Mouse (Mus musculus): ENCODE measurements around the gene Olfr688. TPM values are rescaled to one million over a fixed set of nuclear protein-coding genes. Genes with fewer than 3 reads are reported as not detected.

The Olfr688 gene
- polyA plus RNA-seq (2016; fragmentation: Nextera tagmentation; extraction: Ambion mirVana) = not detected in 2 replicates

GRCm38 (mm10) chr7:105287795-105288194 is at the start of gene Olfr688:
Gene Olfr688, plus strand, starts transcription at chr7:105288095.
- H3K27me3 ChIP-seq = no peaks in the 10 kb centered on the region
- no peaks in the 10 kb centered on the region for H3K9me3 ChIP-seq
- no peak for ATAC-seq (ENCODE audit: insufficient number of reproducible peaks, insufficient read depth, low FRiP score, low TSS enrichment, low read depth)
- H3K27ac ChIP-seq = no peak within 1 kb of the TSS
- WGBS = 81% methylated on average over 6 of the region's 6 CpGs
- H3K9ac ChIP-seq (replicated peaks) = no peak within 1 kb of the TSS
- no peaks in the 10 kb centered on the region for H3K36me3 ChIP-seq
- no peaks in the 10 kb centered on the region for H3K4me1 ChIP-seq (replicated peaks)
- H3K4me2 ChIP-seq = no peak within 1 kb of the TSS
- no peak within 1 kb of the TSS for H3K4me3 ChIP-seq (replicated peaks)

GRCm38 (mm10) chr7:105247671-105248070 is 40.2 kb upstream of the Olfr688 start:
- Histone ChIP-seq H3K36me3 (no peaks in the 10 kb centered on the region), H3K4me2 (no peak overlapping the region), H3K27ac (no peak overlapping the region), H3K27me3 (no peaks in the 10 kb centered on the region), H3K9me3 (no peaks in the 10 kb centered on the region), H3K4me3 (replicated peaks) (no peak overlapping the region), H3K9ac (replicated peaks) (no peak overlapping the region), H3K4me1 (replicated peaks) (no peaks in the 10 kb centered on the region)
- WGBS = 85% methylated on average over 3 of the region's 3 CpGs
- ATAC-seq (ENCODE audit: insufficient number of reproducible peaks, insufficient read depth, low FRiP score, low TSS enrichment, low read depth) = no peak

DNA sequence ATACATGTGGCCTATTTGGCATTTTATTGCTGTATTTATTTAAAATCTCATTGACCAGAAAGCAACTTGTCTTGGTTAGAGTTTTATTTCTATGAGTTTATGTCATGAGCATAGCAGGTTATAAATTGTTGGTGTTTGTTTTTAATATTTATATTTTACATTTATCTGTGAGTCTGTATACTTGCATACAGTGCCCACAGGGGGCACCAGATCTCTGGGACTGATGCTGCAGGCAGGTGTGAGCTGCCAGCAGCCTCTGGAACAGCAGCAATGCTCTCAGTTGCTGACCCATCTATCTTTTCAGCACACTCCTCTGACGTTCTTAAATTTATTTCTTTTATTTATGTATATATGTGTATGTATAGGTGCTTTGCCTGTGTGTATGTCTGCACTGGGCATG is 39.7 kb upstream of the Olfr688 start:
- no peak overlapping the region for H3K4me3 ChIP-seq (replicated peaks)
- H3K9ac ChIP-seq (replicated peaks) = no peak overlapping the region
- no peak for ATAC-seq (ENCODE audit: insufficient number of reproducible peaks, insufficient read depth, low FRiP score, low TSS enrichment, low read depth)
- 69% methylated on average over 1 of the region's 1 CpGs for WGBS
- no peak overlapping the region for H3K4me2 ChIP-seq
- H3K36me3 ChIP-seq = no peaks in the 10 kb centered on the region
- no peaks in the 10 kb centered on the region for H3K4me1 ChIP-seq (replicated peaks)
- H3K27me3 ChIP-seq = no peaks in the 10 kb centered on the region
- no peaks in the 10 kb centered on the region for H3K9me3 ChIP-seq
- H3K27ac ChIP-seq = no peak overlapping the region

- Histone ChIP-seq H3K27me3 (no peaks in the 10 kb centered on the region), H3K27ac (no peak overlapping the region), H3K4me2 (no peak overlapping the region), H3K36me3 (no peaks in the 10 kb centered on the region), H3K4me1 (replicated peaks) (no peaks in the 10 kb centered on the region), H3K9me3 (no peaks in the 10 kb centered on the region), H3K4me3 (replicated peaks) (no peak overlapping the region), H3K9ac (replicated peaks) (no peak overlapping the region)
- ATAC-seq (ENCODE audit: insufficient number of reproducible peaks, insufficient read depth, low FRiP score, low TSS enrichment, low read depth) = no peak
- 59% methylated on average over 5 of the region's 5 CpGs for WGBS
Measured at GRCm38 (mm10) chr7:105256656-105257055, 31.2 kb upstream of the Olfr688 start.

- no peak overlapping the region for H3K4me2 ChIP-seq
- no peaks in the 10 kb centered on the region for H3K4me1 ChIP-seq (replicated peaks)
- H3K27ac ChIP-seq = no peak overlapping the region
- no peak overlapping the region for H3K9ac ChIP-seq (replicated peaks)
- H3K36me3 ChIP-seq = no peaks in the 10 kb centered on the region
- H3K27me3 ChIP-seq = no peaks in the 10 kb centered on the region
- no peaks in the 10 kb centered on the region for H3K9me3 ChIP-seq
- H3K4me3 ChIP-seq (replicated peaks) = no peak overlapping the region
- no peak for ATAC-seq (ENCODE audit: insufficient number of reproducible peaks, insufficient read depth, low FRiP score, low TSS enrichment, low read depth)
- WGBS = 73% methylated on average over 7 of the region's 7 CpGs
Measured at GRCm38 (mm10) chr7:105272426-105272825, 15.5 kb upstream of the Olfr688 start.

DNA sequence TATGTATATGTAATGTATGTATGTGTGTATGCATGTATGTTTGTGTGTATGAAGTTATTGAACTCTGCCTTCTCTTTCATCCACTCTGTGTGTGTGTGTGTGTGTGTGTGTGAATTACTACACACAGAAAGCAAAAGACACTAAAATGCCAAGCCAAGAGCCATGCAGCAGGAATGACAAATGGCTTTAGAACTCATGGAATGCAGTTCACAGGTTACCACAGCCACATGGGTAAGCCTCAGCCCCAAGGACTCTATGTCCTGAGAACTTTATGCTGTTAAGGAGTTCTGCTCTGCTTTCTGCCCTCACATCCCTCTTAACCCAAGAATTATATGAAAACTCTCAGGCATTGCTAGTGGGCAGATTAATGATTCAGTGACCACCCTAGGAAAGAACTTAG is 2.2 kb downstream of the Olfr688 start:
- Histone ChIP-seq H3K27me3 (no peaks in the 10 kb centered on the region), H3K4me2 (no peak overlapping the region), H3K36me3 (no peaks in the 10 kb centered on the region), H3K4me1 (replicated peaks) (no peaks in the 10 kb centered on the region), H3K27ac (no peak overlapping the region), H3K4me3 (replicated peaks) (no peak overlapping the region), H3K9me3 (no peaks in the 10 kb centered on the region), H3K9ac (replicated peaks) (no peak overlapping the region)
- ATAC-seq (ENCODE audit: insufficient number of reproducible peaks, insufficient read depth, low FRiP score, low TSS enrichment, low read depth) = no peak

GRCm38 (mm10) chr7:105310865-105311264 is 23.0 kb downstream of the Olfr688 start, which contains the start of gene Olfr689:
Gene Olfr689, plus strand, starts transcription at chr7:105311165.
- H3K4me3 ChIP-seq (replicated peaks) = no peak within 1 kb of the TSS
- H3K9me3 ChIP-seq = no peaks in the 10 kb centered on the region
- WGBS = 88% methylated on average over 1 of the region's 1 CpGs
- H3K36me3 ChIP-seq = no peaks in the 10 kb centered on the region
- H3K27ac ChIP-seq = no peak within 1 kb of the TSS
- no peaks in the 10 kb centered on the region for H3K27me3 ChIP-seq
- no peak within 1 kb of the TSS for H3K9ac ChIP-seq (replicated peaks)
- no peaks in the 10 kb centered on the region for H3K4me1 ChIP-seq (replicated peaks)
- no peak within 1 kb of the TSS for H3K4me2 ChIP-seq
- ATAC-seq (ENCODE audit: insufficient number of reproducible peaks, insufficient read depth, low FRiP score, low TSS enrichment, low read depth) = no peak

- Histone ChIP-seq H3K27ac (no peak overlapping the region), H3K9ac (replicated peaks) (no peak overlapping the region), H3K27me3 (no peaks in the 10 kb centered on the region), H3K4me3 (replicated peaks) (no peak overlapping the region), H3K9me3 (no peaks in the 10 kb centered on the region), H3K4me2 (no peak overlapping the region), H3K36me3 (no peaks in the 10 kb centered on the region), H3K4me1 (replicated peaks) (no peaks in the 10 kb centered on the region)
- ATAC-seq (ENCODE audit: insufficient number of reproducible peaks, insufficient read depth, low FRiP score, low TSS enrichment, low read depth) = no peak
- WGBS = 74% methylated on average over 2 of the region's 2 CpGs
Measured at GRCm38 (mm10) chr7:105325302-105325701, 37.4 kb downstream of the Olfr688 start.

DNA sequence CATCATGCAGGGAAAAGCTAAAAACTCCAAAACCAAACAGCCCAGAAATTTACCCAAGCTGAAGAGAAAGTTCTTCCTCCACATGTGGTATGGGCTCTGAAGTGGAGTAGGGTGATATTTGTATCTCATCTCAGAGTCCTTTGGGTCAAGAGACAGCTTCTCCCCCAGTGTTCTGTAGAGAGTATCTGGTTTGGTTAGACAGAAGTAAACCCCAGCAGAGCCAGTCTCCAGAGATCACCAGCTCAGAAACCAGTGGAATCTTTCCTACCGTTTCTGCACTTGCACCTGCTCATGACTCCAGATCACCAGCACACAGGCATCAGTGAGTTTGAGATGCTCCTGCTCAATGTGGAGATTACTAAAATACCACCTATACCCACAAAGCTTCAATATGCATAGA is 46.1 kb downstream of the Olfr688 start, which contains the start of gene Olfr690:
Gene Olfr690, minus strand, starts transcription at position 101 of the 400 bp plus-strand sequence.
- H3K4me2 ChIP-seq = no peak within 1 kb of the TSS
- ATAC-seq (ENCODE audit: insufficient number of reproducible peaks, insufficient read depth, low FRiP score, low TSS enrichment, low read depth) = no peak

More for the DNA sequence above, 46.1 kb downstream of the Olfr688 start, which contains the start of gene Olfr690:
- Histone ChIP-seq H3K27me3 (no peaks in the 10 kb centered on the region), H3K36me3 (no peaks in the 10 kb centered on the region), H3K4me3 (replicated peaks) (no peak within 1 kb of the TSS), H3K27ac (no peak within 1 kb of the TSS), H3K4me1 (replicated peaks) (no peaks in the 10 kb centered on the region), H3K9ac (replicated peaks) (no peak within 1 kb of the TSS), H3K9me3 (no peaks in the 10 kb centered on the region)
- WGBS = 78% methylated on average over 1 of the region's 1 CpGs

Other genes starting within 250 kb of the Olfr688 start
- not detected in 2 replicates for gene Olfr677, start 236.7 kb upstream of the Olfr688 start, polyA plus RNA-seq (2016; fragmentation: Nextera tagmentation; extraction: Ambion mirVana)
- gene Olfr678, start 223.6 kb upstream of the Olfr688 start, polyA plus RNA-seq (2016; fragmentation: Nextera tagmentation; extraction: Ambion mirVana) = not detected in 2 replicates
- gene Olfr679, start 206.9 kb upstream of the Olfr688 start, polyA plus RNA-seq (2016; fragmentation: Nextera tagmentation; extraction: Ambion mirVana) = not detected in 2 replicates
- gene Olfr680-ps1, start 195.3 kb upstream of the Olfr688 start, polyA plus RNA-seq (2016; fragmentation: Nextera tagmentation; extraction: Ambion mirVana) = not detected in 2 replicates
- not detected in 2 replicates for gene Olfr681, start 171.3 kb upstream of the Olfr688 start, polyA plus RNA-seq (2016; fragmentation: Nextera tagmentation; extraction: Ambion mirVana)
- not detected in 2 replicates for gene Olfr683, start 141.1 kb upstream of the Olfr688 start, polyA plus RNA-seq (2016; fragmentation: Nextera tagmentation; extraction: Ambion mirVana)
- gene Olfr684, start 124.4 kb upstream of the Olfr688 start, polyA plus RNA-seq (2016; fragmentation: Nextera tagmentation; extraction: Ambion mirVana) = not detected in 2 replicates
- gene Olfr685, start 102.1 kb upstream of the Olfr688 start, polyA plus RNA-seq (2016; fragmentation: Nextera tagmentation; extraction: Ambion mirVana) = not detected in 2 replicates
- gene Olfr686, start 80.6 kb upstream of the Olfr688 start, polyA plus RNA-seq (2016; fragmentation: Nextera tagmentation; extraction: Ambion mirVana) = not detected in 2 replicates
- not detected in 2 replicates for gene Olfr689, start 23.1 kb downstream of the Olfr688 start, polyA plus RNA-seq (2016; fragmentation: Nextera tagmentation; extraction: Ambion mirVana)
- not detected in 2 replicates for gene Olfr690, start 46.0 kb downstream of the Olfr688 start, polyA plus RNA-seq (2016; fragmentation: Nextera tagmentation; extraction: Ambion mirVana)
- not detected in 2 replicates for gene Olfr691, start 54.2 kb downstream of the Olfr688 start, polyA plus RNA-seq (2016; fragmentation: Nextera tagmentation; extraction: Ambion mirVana)
- not detected in 2 replicates for gene Olfr692, start 80.1 kb downstream of the Olfr688 start, polyA plus RNA-seq (2016; fragmentation: Nextera tagmentation; extraction: Ambion mirVana)
- gene Gm5901, start 86.9 kb downstream of the Olfr688 start, polyA plus RNA-seq (2016; fragmentation: Nextera tagmentation; extraction: Ambion mirVana) = not detected in 2 replicates
- gene Fam160a2, start 112.0 kb downstream of the Olfr688 start, polyA plus RNA-seq (2016; fragmentation: Nextera tagmentation; extraction: Ambion mirVana) = 45.5 and 47.8 TPM in 2 replicates
- not detected in 2 replicates for gene Cnga4, start 116.5 kb downstream of the Olfr688 start, polyA plus RNA-seq (2016; fragmentation: Nextera tagmentation; extraction: Ambion mirVana)
- not detected in 2 replicates for gene Cckbr, start 137.6 kb downstream of the Olfr688 start, polyA plus RNA-seq (2016; fragmentation: Nextera tagmentation; extraction: Ambion mirVana)
- gene Cavin3, start 194.2 kb downstream of the Olfr688 start, polyA plus RNA-seq (2016; fragmentation: Nextera tagmentation; extraction: Ambion mirVana) = 23.2 and 24.8 TPM in 2 replicates

Data from limb, embryonic 12.5 days (tissue).